In the genomic region with DNA sequence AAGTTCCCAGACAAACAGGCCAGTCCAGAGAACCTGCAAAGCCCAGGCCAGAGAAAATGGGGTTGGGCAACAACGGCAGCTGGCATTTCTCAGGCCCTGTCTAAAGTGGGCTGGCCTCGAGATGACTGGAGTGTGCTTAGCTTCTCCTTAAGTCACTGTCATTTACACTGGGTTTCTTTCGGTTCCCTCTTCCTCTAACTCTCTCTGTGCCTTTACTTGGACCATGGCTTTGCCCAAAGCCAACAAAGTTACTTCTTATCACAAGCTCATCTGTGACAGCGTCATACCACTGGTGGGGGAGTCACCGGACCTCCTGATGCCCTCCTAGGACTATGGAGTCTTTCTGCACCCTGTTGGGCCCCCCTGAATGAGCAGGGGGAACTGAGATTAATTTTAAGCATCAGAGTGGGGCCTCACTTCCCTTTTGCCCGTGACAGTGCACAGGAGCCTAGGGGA, we compare ENCODE assay signal across 9 mouse cellular contexts. TPM values are rescaled to one million over a fixed set of nuclear protein-coding genes. Genes with fewer than 3 reads are reported as not detected.
DNase-seq lines count a peak whose midpoint lies in the region; ATAC-seq and TF ChIP-seq lines count a peak whose summit lies in the region.
"Had no signal": no experiment of that assay in that cellular context is flagged by ENCODE, and none has a peak within 500 bp of the region (broad histone marks: within the 10 kb centered on the region; RNA-seq: fewer than 3 reads in every experiment).

No protein-coding gene starts in this region.

- TF ChIP-seq CTCF in lung, adult 2 months (IDR thresholded peaks at IDR 0.05; ENCODE audit: insufficient read depth, low read length) = no peak

- no peak overlapping the region for H3K4me2 ChIP-seq in lung, embryonic 15.5 days
- no peak overlapping the region for H3K4me2 ChIP-seq in hindbrain, embryonic 11.5 days (replicated peaks; ENCODE audit: low read depth, low read length)
- H3K4me2 ChIP-seq in midbrain, embryonic 11.5 days = no peak overlapping the region
- H3K4me2 ChIP-seq: midbrain, embryonic 13.5 days had no signal

- no peak overlapping the region for H3K9ac ChIP-seq in lung, embryonic 15.5 days
- H3K9ac ChIP-seq in hindbrain, embryonic 11.5 days (ENCODE audit: low read depth, low read length) = no peak overlapping the region
- H3K9ac ChIP-seq in midbrain, embryonic 11.5 days (ENCODE audit: low read length) = no peak overlapping the region
- H3K9ac ChIP-seq: midbrain, embryonic 13.5 days had no signal

- peak; percentile 36; the same call in 1 of the 2 replicates for ATAC-seq in lung, embryonic 15.5 days (ENCODE audit: borderline replicate concordance, extremely low read depth, low FRiP score, low TSS enrichment)
- ATAC-seq in common myeloid progenitor, adult 5-6 weeks (replicated peaks; ENCODE audit: low read depth, poor library complexity, severe bottlenecking) = peak; percentile 68
- ATAC-seq in hematopoietic stem cell, adult 5-6 weeks (replicated peaks in 1 of 2; ENCODE audit: insufficient read depth in 1 of 2, low FRiP score in 2 of 2, low TSS enrichment in 1 of 2, low read depth in 1 of 2, poor library complexity in 2 of 2, severe bottlenecking in 2 of 2) = peak; percentile 40 to 46; a peak in 3 of 4 replicates
- no peak for ATAC-seq in hindbrain, embryonic 11.5 days (ENCODE audit: low FRiP score)
- ATAC-seq in midbrain, embryonic 11.5 days (ENCODE audit: low FRiP score) = no peak
- ATAC-seq: hindbrain, postnatal 0 days; midbrain, embryonic 13.5 days had no signal

- H3K27me3 ChIP-seq in lung, embryonic 15.5 days = peaks cover 39% of the 10 kb centered on the region
- no peaks in the 10 kb centered on the region for H3K27me3 ChIP-seq in splenic B cell, adult 2 months (ENCODE audit: control insufficient read depth, insufficient read depth, low read length, poor library complexity, severe bottlenecking)
- peaks cover 31% of the 10 kb centered on the region for H3K27me3 ChIP-seq in hindbrain, embryonic 11.5 days (ENCODE audit: control insufficient read depth, insufficient read depth, low read length)
- peaks cover 29% of the 10 kb centered on the region for H3K27me3 ChIP-seq in midbrain, embryonic 11.5 days (ENCODE audit: control insufficient read depth, insufficient read depth, low read length)

- no peak for DNase-seq in lung, adult 2 months
- DNase-seq in splenic B cell, adult 2 months (ENCODE audit: low read depth, low spot score) = peak; percentile 89
- DNase-seq in hindbrain, embryonic 11.5 days (ENCODE audit: low spot score) = no peak
- DNase-seq in midbrain, embryonic 11.5 days (ENCODE audit: low spot score, missing footprints) = no peak

- H3K27ac ChIP-seq in lung, embryonic 15.5 days = no peak overlapping the region
- H3K27ac ChIP-seq in hindbrain, embryonic 11.5 days (ENCODE audit: low read depth, low read length) = no peak overlapping the region
- no peak overlapping the region for H3K27ac ChIP-seq in midbrain, embryonic 11.5 days (ENCODE audit: low read depth, low read length)
- H3K27ac ChIP-seq: hindbrain, postnatal 0 days; midbrain, embryonic 13.5 days had no signal

- WGBS in lung, embryonic 15.5 days = 31% methylated on average over 6 of the region's 6 CpGs
- 41% methylated on average over 6 of the region's 6 CpGs for WGBS in lung, adult 2 months
- 70% methylated on average over 6 of the region's 6 CpGs for WGBS in hindbrain, embryonic 11.5 days
- 66% methylated on average over 6 of the region's 6 CpGs for WGBS in midbrain, embryonic 11.5 days

- H3K9me3 ChIP-seq in lung, embryonic 15.5 days = no peaks in the 10 kb centered on the region
- no peaks in the 10 kb centered on the region for H3K9me3 ChIP-seq in hindbrain, embryonic 11.5 days (ENCODE audit: control insufficient read depth, low read length)
- no peaks in the 10 kb centered on the region for H3K9me3 ChIP-seq in midbrain, embryonic 11.5 days (ENCODE audit: control insufficient read depth, low read length)
- H3K9me3 ChIP-seq: midbrain, embryonic 13.5 days had no signal

- peaks cover 31% of the 10 kb centered on the region for H3K4me1 ChIP-seq in lung, embryonic 15.5 days
- H3K4me1 ChIP-seq in lung, adult 2 months (ENCODE audit: control insufficient read depth, insufficient read depth, low read length) = peaks cover 6% of the 10 kb centered on the region; the same call in 1 of the 2 replicates
- peaks cover 5% of the 10 kb centered on the region; the same call in 1 of the 2 replicates for H3K4me1 ChIP-seq in hindbrain, embryonic 11.5 days (replicated peaks; ENCODE audit: control insufficient read depth, insufficient read depth, low read length)
- peaks cover 13% of the 10 kb centered on the region for H3K4me1 ChIP-seq in midbrain, embryonic 11.5 days (ENCODE audit: control insufficient read depth, insufficient read depth, low read length)

- no peak for TF ChIP-seq POLR2A in lung, adult 2 months (IDR thresholded peaks at IDR 0.05; ENCODE audit: borderline replicate concordance, extremely low read depth, low read depth, low read length)

- H3K4me3 ChIP-seq in lung, embryonic 15.5 days = no peak overlapping the region
- no peak overlapping the region for H3K4me3 ChIP-seq in lung, adult 2 months (replicated peaks; ENCODE audit: extremely low read depth, low read depth, low read length)
- no peak overlapping the region for H3K4me3 ChIP-seq in hindbrain, embryonic 11.5 days (ENCODE audit: low read depth, low read length)
- H3K4me3 ChIP-seq in midbrain, embryonic 11.5 days (ENCODE audit: low read depth, low read length) = no peak overlapping the region
- H3K4me3 ChIP-seq: midbrain, embryonic 13.5 days had no signal

- no peaks in the 10 kb centered on the region for H3K36me3 ChIP-seq in lung, embryonic 15.5 days
- H3K36me3 ChIP-seq in splenic B cell, adult 2 months (ENCODE audit: control insufficient read depth, insufficient read depth, low read length, poor library complexity, severe bottlenecking) = no peaks in the 10 kb centered on the region
- H3K36me3 ChIP-seq in hindbrain, embryonic 11.5 days (ENCODE audit: control insufficient read depth, insufficient read depth, low read length) = no peaks in the 10 kb centered on the region
- no peaks in the 10 kb centered on the region for H3K36me3 ChIP-seq in midbrain, embryonic 11.5 days (ENCODE audit: control insufficient read depth, insufficient read depth, low read length)
- H3K36me3 ChIP-seq: midbrain, embryonic 13.5 days had no signal

RNA-seq across cellular contexts. Expression of a gene that starts 2.4 kb away (rescaled TPM):
- 4.4 and 6.2 TPM in 2 replicates for polyA plus RNA-seq in lung, embryonic 15.5 days (2015; fragmentation: Nextera tagmentation; extraction: Ambion mirVana)
- polyA plus RNA-seq in lung, adult 2 months (2012; rRNA removed) = 35.2 and 36.6 TPM in 2 replicates
- 14.8 and 18.6 TPM in 2 replicates for total RNA-seq in common myeloid progenitor, adult 5-6 weeks (2017)
- 19.3 and 23.7 TPM in 2 replicates for total RNA-seq in hematopoietic stem cell, adult 5-6 weeks (2017)
- polyA plus RNA-seq in hindbrain, embryonic 11.5 days (2014; fragmentation: Nextera tagmentation; extraction: Ambion mirVana) = 2.5 and 2.7 TPM in 2 replicates
- 1.2 and 1.6 TPM in 2 replicates for polyA plus RNA-seq in midbrain, embryonic 11.5 days (2014; fragmentation: Nextera tagmentation; extraction: Ambion mirVana)

RNA-seq across cellular contexts. Expression of a gene that starts 16.3 kb away (rescaled TPM):
- 14.0 and 14.1 TPM in 2 replicates for polyA plus RNA-seq in lung, embryonic 15.5 days (2015; fragmentation: Nextera tagmentation; extraction: Ambion mirVana)
- polyA plus RNA-seq in lung, adult 2 months (2012; rRNA removed) = 8.8 and 12.3 TPM in 2 replicates
- total RNA-seq in common myeloid progenitor, adult 5-6 weeks (2017) = not detected in 2 replicates
- not detected in 2 replicates for total RNA-seq in hematopoietic stem cell, adult 5-6 weeks (2017)
- 11.3 and 12.9 TPM in 2 replicates for polyA plus RNA-seq in hindbrain, embryonic 11.5 days (2014; fragmentation: Nextera tagmentation; extraction: Ambion mirVana)
- polyA plus RNA-seq in midbrain, embryonic 11.5 days (2014; fragmentation: Nextera tagmentation; extraction: Ambion mirVana) = 5.6 and 6.8 TPM in 2 replicates

RNA-seq across cellular contexts. Expression of a gene that starts 52.8 kb away (rescaled TPM):
- polyA plus RNA-seq in lung, embryonic 15.5 days (2015; fragmentation: Nextera tagmentation; extraction: Ambion mirVana) = not detected in 2 replicates
- 0.20 TPM in 1 of 2 replicates, not detected in the other for polyA plus RNA-seq in lung, adult 2 months (2012; rRNA removed)
- 1.3 TPM in 1 of 2 replicates, not detected in the other for total RNA-seq in common myeloid progenitor, adult 5-6 weeks (2017)
- 3.4 TPM in 1 of 2 replicates, not detected in the other for total RNA-seq in hematopoietic stem cell, adult 5-6 weeks (2017)
- not detected in 2 replicates for polyA plus RNA-seq in hindbrain, embryonic 11.5 days (2014; fragmentation: Nextera tagmentation; extraction: Ambion mirVana)
- 0.20 and 0.25 TPM in 2 replicates for polyA plus RNA-seq in midbrain, embryonic 11.5 days (2014; fragmentation: Nextera tagmentation; extraction: Ambion mirVana)
- total RNA-seq: hindbrain, postnatal 0 days had no signal
- polyA plus RNA-seq: hindbrain, postnatal 0 days had no signal

RNA-seq across cellular contexts. Expression of a gene that starts 56.5 kb away (rescaled TPM):
- 201 and 209 TPM in 2 replicates for polyA plus RNA-seq in lung, embryonic 15.5 days (2015; fragmentation: Nextera tagmentation; extraction: Ambion mirVana)
- polyA plus RNA-seq in lung, adult 2 months (2012; rRNA removed) = 256 and 275 TPM in 2 replicates
- 89.8 and 130 TPM in 2 replicates for total RNA-seq in common myeloid progenitor, adult 5-6 weeks (2017)
- 131 and 182 TPM in 2 replicates for total RNA-seq in hematopoietic stem cell, adult 5-6 weeks (2017)
- polyA plus RNA-seq in hindbrain, embryonic 11.5 days (2014; fragmentation: Nextera tagmentation; extraction: Ambion mirVana) = 209 and 215 TPM in 2 replicates
- polyA plus RNA-seq in midbrain, embryonic 11.5 days (2014; fragmentation: Nextera tagmentation; extraction: Ambion mirVana) = 178 and 199 TPM in 2 replicates

Comparison
In these comparisons a context has a peak if more than half of its experiments do, and no peak if none do; other contexts are left out.
1. ATAC-seq: peak in lung, embryonic 15.5 days (single experiment), common myeloid progenitor, adult 5-6 weeks (single experiment) and hematopoietic stem cell, adult 5-6 weeks (2 of 2); none in hindbrain, embryonic 11.5 days (single experiment) and midbrain, embryonic 11.5 days (single experiment).